Mouse (Mus musculus) megakaryocyte, embryonic 14.5 days (primary cell): Measurements from ENCODE around the gene Kcne1l. TPM values are rescaled to one million over a fixed set of nuclear protein-coding genes. Genes with fewer than 3 reads are reported as not detected.

Experiments used
- H3K27me3 ChIP-seq: replicated peaks from 2 replicates; pipeline ENCODE3; 2012; ENCODE audit warnings: inconsistent platforms
- H3K36me3 ChIP-seq: replicated peaks from 2 replicates; pipeline ENCODE3; 2012; ENCODE audit warnings: low read length, inconsistent platforms, mixed read lengths
- H3K4me1 ChIP-seq: 2 replicates; pipeline ENCODE4 v1.6.1; 2012; ENCODE audit warnings: inconsistent platforms
- H3K4me3 ChIP-seq: replicated peaks from 2 replicates; pipeline ENCODE3; 2012; ENCODE audit warnings: moderate library complexity, mild to moderate bottlenecking, inconsistent platforms
- H3K9me3 ChIP-seq: 2 replicates; pipeline ENCODE4 v1.6.1; 2012; ENCODE audit warnings: inconsistent platforms
- FLI1 ChIP-seq: IDR thresholded peaks from 2 replicates; pipeline ENCODE4 v1.6.1; 2012; ENCODE audit warnings: low read length, inconsistent platforms, mixed read lengths
- GATA1 ChIP-seq: IDR thresholded peaks from 3 replicates; pipeline ENCODE4 v1.6.1; 2012; ENCODE audit warnings: mixed read lengths, low read length, inconsistent platforms, borderline replicate concordance
- polyA plus RNA-seq: library from polyadenylated mRNA; stranded (reverse); fragments of >175 nt; gene quantifications from 2 replicates; pipeline ENCODE4 v1.2.3, GENCODE M21; 2012; ENCODE audit warnings: low replicate concordance; ENCODE audit not compliant: insufficient read depth

Gene Kcne1l
- not detected in 2 replicates for polyA plus RNA-seq

GRCm38 (mm10) chrX:142305869-142306581 is at the start of gene Kcne1l:
Gene Kcne1l, minus strand, starts transcription at chrX:142306294.
- H3K36me3 ChIP-seq, result no peaks in the 10 kb centered on the region
- H3K4me3 ChIP-seq, result peak within 1 kb of the TSS; percentile 14
- H3K4me1 ChIP-seq, result no peaks in the 10 kb centered on the region; the same call in 1 of the 2 replicates
- peaks cover 8% of the 10 kb centered on the region; the same call in 1 of the 2 replicates for H3K9me3 ChIP-seq
- peaks cover 49% of the 10 kb centered on the region for H3K27me3 ChIP-seq
- no peak for TF ChIP-seq FLI1
- no peak for TF ChIP-seq GATA1

DNA sequence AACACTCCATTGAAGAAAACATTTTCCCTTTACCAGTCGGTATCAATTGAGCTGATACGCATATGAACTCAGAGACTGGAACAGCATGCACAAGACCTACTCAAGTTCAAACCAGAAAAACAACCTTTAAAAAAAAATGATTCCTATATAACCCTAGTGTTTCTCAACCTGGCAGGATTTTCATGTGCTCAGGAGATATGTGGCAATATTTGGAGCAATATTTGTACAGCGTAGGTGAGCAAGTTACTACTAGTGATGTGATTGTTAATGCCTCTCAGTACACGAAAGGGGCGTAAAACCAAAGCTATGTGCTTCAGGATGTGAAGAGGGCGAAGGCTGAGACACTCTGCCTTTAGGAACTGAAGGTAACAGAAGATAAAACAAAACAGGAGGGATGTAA is 30.1 kb upstream of the Kcne1l start:
- Histone ChIP-seq H3K4me3 (no peak overlapping the region), H3K27me3 (peaks cover 2% of the 10 kb centered on the region), H3K36me3 (peaks cover 81% of the 10 kb centered on the region), H3K4me1 (0 out of 2 replicates have a peak, but pooled peaks cover 7% of the 10 kb centered on the region), H3K9me3 (no peaks in the 10 kb centered on the region)
- TF ChIP-seq GATA1 (no peak), FLI1 (no peak)

GRCm38 (mm10) chrX:142335502-142335901 is 29.4 kb upstream of the Kcne1l start:
- H3K9me3 ChIP-seq, result no peaks in the 10 kb centered on the region
- peaks cover 79% of the 10 kb centered on the region for H3K36me3 ChIP-seq
- no peak overlapping the region for H3K4me3 ChIP-seq
- TF ChIP-seq GATA1, result no peak
- 0 out of 2 replicates have a peak, but pooled peaks cover 7% of the 10 kb centered on the region for H3K4me1 ChIP-seq
- H3K27me3 ChIP-seq, result peaks cover 2% of the 10 kb centered on the region

- H3K9me3 ChIP-seq, result no peaks in the 10 kb centered on the region
- no peaks in the 10 kb centered on the region for H3K27me3 ChIP-seq
- no peak for TF ChIP-seq GATA1
- TF ChIP-seq FLI1, result no peak
- no peaks in the 10 kb centered on the region for H3K4me1 ChIP-seq
- H3K4me3 ChIP-seq, result no peak overlapping the region
- H3K36me3 ChIP-seq, result peaks cover 34% of the 10 kb centered on the region
Observed at GRCm38 (mm10) chrX:142325760-142326159, 19.7 kb upstream of the Kcne1l start.

GRCm38 (mm10) chrX:142316106-142316505 is 10.0 kb upstream of the Kcne1l start:
- Histone ChIP-seq H3K4me3 (no peak overlapping the region), H3K27me3 (no peaks in the 10 kb centered on the region), H3K9me3 (no peaks in the 10 kb centered on the region), H3K36me3 (peaks cover 4% of the 10 kb centered on the region), H3K4me1 (peaks cover 8% of the 10 kb centered on the region)
- TF ChIP-seq GATA1, result no peak
- no peak for TF ChIP-seq FLI1

DNA sequence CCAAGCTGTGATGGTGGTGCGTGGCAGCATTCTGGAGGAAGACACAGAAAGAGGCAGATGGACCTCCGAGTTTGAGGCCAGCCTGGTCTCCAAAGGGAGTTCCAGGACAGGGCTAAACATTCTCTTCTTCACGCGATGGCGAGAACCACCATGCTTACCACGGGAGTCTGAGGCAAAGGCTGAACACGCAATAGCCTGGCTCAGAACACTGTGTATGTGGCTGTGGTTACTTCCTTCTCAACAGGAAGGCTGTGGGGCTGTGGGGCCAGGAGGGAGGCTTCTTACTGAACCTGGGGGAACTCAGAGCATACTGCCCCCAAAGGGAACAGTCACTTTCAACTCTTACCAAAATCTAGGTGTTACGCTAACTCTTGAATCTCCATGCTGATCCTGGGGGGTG is 9.2 kb upstream of the Kcne1l start:
- H3K4me3 ChIP-seq, result no peak overlapping the region
- TF ChIP-seq FLI1 (no peak), GATA1 (no peak)
- H3K27me3 ChIP-seq, result peaks cover 2% of the 10 kb centered on the region
- H3K4me1 ChIP-seq, result peaks cover 8% of the 10 kb centered on the region
- H3K36me3 ChIP-seq, result no peaks in the 10 kb centered on the region
- H3K9me3 ChIP-seq, result no peaks in the 10 kb centered on the region

GRCm38 (mm10) chrX:142314307-142315024 is 8.4 kb upstream of the Kcne1l start:
- Histone ChIP-seq H3K27me3 (peaks cover 2% of the 10 kb centered on the region), H3K4me3 (peak overlapping the region; percentile 50), H3K4me1 (peaks cover 8% of the 10 kb centered on the region), H3K36me3 (no peaks in the 10 kb centered on the region), H3K9me3 (no peaks in the 10 kb centered on the region)
- TF ChIP-seq GATA1 (no peak), FLI1 (no peak)

- Histone ChIP-seq H3K36me3 (no peaks in the 10 kb centered on the region), H3K27me3 (peaks cover 32% of the 10 kb centered on the region), H3K4me1 (peaks cover 8% of the 10 kb centered on the region), H3K9me3 (peaks cover 5% of the 10 kb centered on the region; the same call in 1 of the 2 replicates), H3K4me3 (no peak overlapping the region)
- TF ChIP-seq GATA1, result no peak
- TF ChIP-seq FLI1, result no peak
Observed at GRCm38 (mm10) chrX:142310431-142310830, 4.3 kb upstream of the Kcne1l start.

DNA sequence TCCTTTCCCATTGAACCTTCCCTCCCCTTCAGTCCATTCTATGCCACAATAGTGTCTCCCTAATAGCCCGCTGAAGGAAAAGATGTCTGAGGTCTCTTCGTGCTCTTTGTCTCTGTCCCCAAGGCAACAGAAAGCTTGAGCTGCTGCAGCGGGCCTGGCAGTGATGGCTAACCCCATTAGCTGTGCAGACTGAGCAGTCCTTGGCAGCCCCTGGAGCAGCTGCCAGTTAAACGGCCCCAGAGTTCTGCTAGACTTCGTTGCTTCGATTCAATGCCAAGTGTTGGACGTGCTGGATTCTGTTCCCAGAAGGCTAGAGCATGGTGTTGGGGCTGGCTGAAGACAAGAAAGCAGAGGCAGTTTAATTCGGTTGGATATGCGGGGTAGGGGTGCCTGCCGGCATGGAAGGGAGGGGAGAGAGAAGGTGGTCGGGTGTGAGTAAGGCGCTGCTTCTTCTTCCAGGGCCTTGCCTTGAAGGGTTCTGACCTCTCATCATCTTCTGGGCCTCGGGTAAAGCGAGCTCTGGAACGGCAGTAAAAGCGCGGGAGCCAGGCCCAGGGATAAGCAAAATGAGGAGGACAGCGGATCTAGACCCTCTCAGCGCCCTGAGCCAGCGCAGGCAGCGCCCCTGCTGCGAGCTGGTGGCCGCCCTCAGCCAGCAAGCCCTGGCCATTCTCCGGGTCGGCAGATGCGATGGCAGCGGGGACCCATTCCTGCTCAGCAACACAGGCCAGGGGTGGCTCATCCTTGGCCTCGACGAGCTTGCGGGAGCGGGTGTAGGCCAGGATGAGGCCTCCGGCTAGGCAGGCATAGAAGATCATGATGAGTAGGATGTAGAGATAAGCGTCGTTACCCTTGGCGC is 855 bp downstream of the Kcne1l start:
- Histone ChIP-seq H3K27me3 (peaks cover 50% of the 10 kb centered on the region), H3K9me3 (peaks cover 8% of the 10 kb centered on the region; the same call in 1 of the 2 replicates), H3K4me1 (no peaks in the 10 kb centered on the region; the same call in 1 of the 2 replicates), H3K4me3 (peak overlapping the region; percentile 14), H3K36me3 (no peaks in the 10 kb centered on the region)
- no peak for TF ChIP-seq GATA1
- no peak for TF ChIP-seq FLI1

DNA sequence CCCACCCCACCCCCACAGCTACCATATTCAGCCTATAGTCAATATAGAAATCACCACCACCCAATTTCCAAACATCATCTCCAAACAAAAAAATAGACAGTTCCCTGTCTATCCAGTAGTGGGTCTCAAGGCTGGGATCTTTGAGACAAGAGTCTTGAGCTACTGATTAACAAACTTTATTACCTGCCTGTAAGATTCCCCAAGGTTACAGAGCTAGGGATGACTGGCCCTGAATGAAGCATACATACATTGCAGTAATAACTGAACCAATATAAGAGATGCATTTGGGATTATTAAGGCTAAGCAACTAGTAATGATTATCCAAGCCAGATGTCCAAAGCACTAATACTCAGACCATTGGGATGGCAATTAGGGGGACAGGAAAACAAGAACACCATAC is 1.5 kb downstream of the Kcne1l start:
- Histone ChIP-seq H3K4me3 (no peak overlapping the region), H3K27me3 (peaks cover 50% of the 10 kb centered on the region), H3K9me3 (peaks cover 8% of the 10 kb centered on the region; the same call in 1 of the 2 replicates), H3K4me1 (no peaks in the 10 kb centered on the region; the same call in 1 of the 2 replicates), H3K36me3 (no peaks in the 10 kb centered on the region)
- TF ChIP-seq FLI1 (no peak), GATA1 (no peak)
